In the genomic region with DNA sequence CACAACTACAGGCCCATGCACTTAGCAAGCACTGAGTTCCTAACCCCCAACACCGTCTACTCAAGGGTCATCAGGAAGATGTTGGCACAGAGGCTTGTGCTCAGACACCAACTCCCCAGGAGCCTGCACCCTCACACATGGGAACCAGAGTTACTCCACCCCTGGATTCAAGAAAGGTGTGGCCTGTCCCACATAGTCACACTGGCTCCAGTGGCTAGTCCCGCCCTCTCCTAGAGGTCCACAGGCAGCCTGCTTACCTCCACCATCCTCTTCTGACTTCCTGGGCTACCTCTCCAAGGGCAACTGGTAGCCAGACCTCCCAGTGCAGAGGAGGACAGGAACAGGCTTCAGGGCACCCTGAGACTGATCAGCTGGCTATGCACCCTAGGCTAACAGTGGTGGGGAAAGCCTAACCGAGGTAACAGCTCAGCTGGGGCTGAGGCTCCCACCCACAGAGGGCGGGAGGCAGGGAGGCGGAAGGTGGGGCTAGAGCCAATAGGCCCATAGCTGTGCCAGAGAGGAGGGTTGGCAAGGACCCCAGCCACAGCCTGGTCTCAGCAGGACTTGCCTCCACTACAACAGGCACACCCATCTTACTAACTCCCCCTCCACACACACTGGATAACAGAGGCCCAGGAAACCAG, we compare ENCODE assay signal across 9 mouse cellular contexts. TPM values are rescaled to one million over a fixed set of nuclear protein-coding genes. Genes with fewer than 3 reads are reported as not detected.
DNase-seq lines count a peak whose midpoint lies in the region; ATAC-seq and TF ChIP-seq lines count a peak whose summit lies in the region.
"Had no signal": no experiment of that assay in that cellular context is flagged by ENCODE, and none has a peak within 500 bp of the region (broad histone marks: within the 10 kb centered on the region; RNA-seq: fewer than 3 reads in every experiment).

No protein-coding gene starts in this region.

- no peak overlapping the region for H3K4me2 ChIP-seq in forebrain, embryonic 13.5 days
- H3K4me2 ChIP-seq in forebrain, embryonic 12.5 days = no peak overlapping the region
- H3K4me2 ChIP-seq in embryonic facial prominence, embryonic 15.5 days (replicated peaks) = no peak overlapping the region; the same call in 1 of the 2 replicates
- no peak overlapping the region for H3K4me2 ChIP-seq in heart, postnatal 0 days (ENCODE audit: low read depth, low read length)
- H3K4me2 ChIP-seq: neural tube, embryonic 12.5 days had no signal

- whole genome bisulfite sequencing in forebrain, embryonic 13.5 days = 77% methylated on average over 5 of the region's 5 CpGs
- WGBS in forebrain, embryonic 12.5 days = 82% methylated on average over 5 of the region's 5 CpGs
- WGBS in embryonic facial prominence, embryonic 15.5 days = 56% methylated on average over 5 of the region's 5 CpGs
- 64% methylated on average over 5 of the region's 5 CpGs for WGBS in heart, postnatal 0 days

- H3K9ac ChIP-seq in forebrain, embryonic 13.5 days = 0 out of 2 replicates have a peak overlapping the region, but pooled peaks have one; percentile 27
- H3K9ac ChIP-seq in forebrain, embryonic 12.5 days = no peak overlapping the region
- 0 out of 2 replicates have a peak overlapping the region, but pooled peaks have one; percentile 12 for H3K9ac ChIP-seq in embryonic facial prominence, embryonic 15.5 days
- no peak overlapping the region for H3K9ac ChIP-seq in heart, postnatal 0 days (replicated peaks; ENCODE audit: low read depth, low read length)

- TF ChIP-seq EP300 in heart, postnatal 0 days (IDR thresholded peaks at IDR 0.05; ENCODE audit: low read depth) = no peak

- ATAC-seq in forebrain, embryonic 13.5 days = peak; percentile 59; the same call in 1 of the 2 replicates
- no peak for ATAC-seq in forebrain, embryonic 12.5 days (ENCODE audit: low FRiP score)
- peak; percentile 75 for ATAC-seq in embryonic facial prominence, embryonic 15.5 days (ENCODE audit: insufficient number of reproducible peaks, low FRiP score, low TSS enrichment, low read depth)
- peak; percentile 47 for ATAC-seq in heart, postnatal 0 days (ENCODE audit: insufficient read depth, low read depth)

- no peaks in the 10 kb centered on the region for H3K9me3 ChIP-seq in forebrain, embryonic 13.5 days (replicated peaks)
- no peaks in the 10 kb centered on the region for H3K9me3 ChIP-seq in forebrain, embryonic 12.5 days
- H3K9me3 ChIP-seq in embryonic facial prominence, embryonic 15.5 days (replicated peaks) = no peaks in the 10 kb centered on the region
- no peaks in the 10 kb centered on the region for H3K9me3 ChIP-seq in heart, postnatal 0 days (replicated peaks; ENCODE audit: control insufficient read depth, low read length)
- H3K9me3 ChIP-seq: neural tube, embryonic 12.5 days had no signal

- H3K27ac ChIP-seq in forebrain, embryonic 13.5 days = no peak overlapping the region
- no peak overlapping the region for H3K27ac ChIP-seq in forebrain, embryonic 12.5 days
- peak overlapping the region; percentile 78 for H3K27ac ChIP-seq in embryonic facial prominence, embryonic 15.5 days (replicated peaks)
- H3K27ac ChIP-seq in heart, postnatal 0 days (ENCODE audit: low read depth) = no peak overlapping the region
- H3K27ac ChIP-seq: neural tube, embryonic 12.5 days had no signal

- no peak overlapping the region for H3K4me3 ChIP-seq in forebrain, embryonic 13.5 days
- H3K4me3 ChIP-seq in forebrain, embryonic 12.5 days (replicated peaks) = no peak overlapping the region
- H3K4me3 ChIP-seq in embryonic facial prominence, embryonic 15.5 days (replicated peaks) = no peak overlapping the region
- no peak overlapping the region for H3K4me3 ChIP-seq in heart, postnatal 0 days (ENCODE audit: low read depth, low read length)
- H3K4me3 ChIP-seq: neural tube, embryonic 12.5 days had no signal

- no peak for DNase-seq in heart, postnatal 0 days (ENCODE audit: low spot score)
- peak; percentile 68 to 79 for DNase-seq in kidney, postnatal 4 days
- DNase-seq in lung, postnatal 10 days = peak; percentile 91
- DNase-seq in natural killer cell, adult 2 months (ENCODE audit: low spot score in 2 of 2) = no peak
- no peak for DNase-seq in thymus, postnatal 10 days (ENCODE audit: low spot score in 2 of 2)

- no peak for TF ChIP-seq CTCF in heart, postnatal 0 days (IDR thresholded peaks at IDR 0.05; ENCODE audit: low read depth)

- no peaks in the 10 kb centered on the region for H3K36me3 ChIP-seq in forebrain, embryonic 13.5 days (ENCODE audit: poor library complexity, severe bottlenecking)
- H3K36me3 ChIP-seq in forebrain, embryonic 12.5 days (replicated peaks) = peaks cover 4% of the 10 kb centered on the region; the same call in 1 of the 2 replicates
- no peaks in the 10 kb centered on the region for H3K36me3 ChIP-seq in embryonic facial prominence, embryonic 15.5 days
- no peaks in the 10 kb centered on the region for H3K36me3 ChIP-seq in heart, postnatal 0 days (replicated peaks; ENCODE audit: control insufficient read depth, insufficient read depth, low read length)
- H3K36me3 ChIP-seq: neural tube, embryonic 12.5 days had no signal

- H3K27me3 ChIP-seq in forebrain, embryonic 13.5 days = no peaks in the 10 kb centered on the region
- no peaks in the 10 kb centered on the region for H3K27me3 ChIP-seq in forebrain, embryonic 12.5 days
- no peaks in the 10 kb centered on the region for H3K27me3 ChIP-seq in embryonic facial prominence, embryonic 15.5 days
- H3K27me3 ChIP-seq in heart, postnatal 0 days (ENCODE audit: control insufficient read depth, insufficient read depth, low read length) = no peaks in the 10 kb centered on the region
- H3K27me3 ChIP-seq: neural tube, embryonic 12.5 days had no signal

- H3K4me1 ChIP-seq in forebrain, embryonic 13.5 days = peaks cover 27% of the 10 kb centered on the region
- H3K4me1 ChIP-seq in forebrain, embryonic 12.5 days = peaks cover 23% of the 10 kb centered on the region
- H3K4me1 ChIP-seq in embryonic facial prominence, embryonic 15.5 days = peaks cover 64% of the 10 kb centered on the region
- H3K4me1 ChIP-seq in heart, postnatal 0 days (ENCODE audit: control insufficient read depth, insufficient read depth) = peaks cover 31% of the 10 kb centered on the region

RNA-seq across cellular contexts. Expression of a gene that starts 21.6 kb away (rescaled TPM):
- 20.0 and 20.5 TPM in 2 replicates for polyA plus RNA-seq in forebrain, embryonic 13.5 days (2015; fragmentation: Nextera tagmentation; extraction: Ambion mirVana)
- polyA plus RNA-seq in forebrain, embryonic 12.5 days (2016; fragmentation: Nextera tagmentation; extraction: Ambion mirVana) = 35.6 and 37.6 TPM in 2 replicates
- polyA plus RNA-seq in embryonic facial prominence, embryonic 15.5 days (2015; fragmentation: Nextera tagmentation; extraction: Ambion mirVana) = 32.8 and 34.1 TPM in 2 replicates
- total RNA-seq in heart, postnatal 0 days (2014; rRNA removed; ENCODE audit: low replicate concordance) = 37.0 and 53.5 TPM in 2 replicates
- polyA plus RNA-seq in heart, postnatal 0 days (2015; fragmentation: Nextera tagmentation; extraction: Ambion mirVana) = 12.3 and 12.4 TPM in 2 replicates

RNA-seq across cellular contexts. Expression of a gene that starts 21.6 kb away (rescaled TPM):
- 36.1 and 36.8 TPM in 2 replicates for polyA plus RNA-seq in forebrain, embryonic 13.5 days (2015; fragmentation: Nextera tagmentation; extraction: Ambion mirVana)
- 41.0 and 43.9 TPM in 2 replicates for polyA plus RNA-seq in forebrain, embryonic 12.5 days (2016; fragmentation: Nextera tagmentation; extraction: Ambion mirVana)
- 37.4 and 39.3 TPM in 2 replicates for polyA plus RNA-seq in embryonic facial prominence, embryonic 15.5 days (2015; fragmentation: Nextera tagmentation; extraction: Ambion mirVana)
- total RNA-seq in heart, postnatal 0 days (2014; rRNA removed; ENCODE audit: low replicate concordance) = 12.7 and 17.1 TPM in 2 replicates
- 11.3 and 12.0 TPM in 2 replicates for polyA plus RNA-seq in heart, postnatal 0 days (2015; fragmentation: Nextera tagmentation; extraction: Ambion mirVana)

RNA-seq across cellular contexts. Expression of a gene that starts 29.3 kb away (rescaled TPM):
- polyA plus RNA-seq in forebrain, embryonic 13.5 days (2015; fragmentation: Nextera tagmentation; extraction: Ambion mirVana) = not detected in 2 replicates
- not detected in 2 replicates for polyA plus RNA-seq in forebrain, embryonic 12.5 days (2016; fragmentation: Nextera tagmentation; extraction: Ambion mirVana)
- polyA plus RNA-seq in embryonic facial prominence, embryonic 15.5 days (2015; fragmentation: Nextera tagmentation; extraction: Ambion mirVana) = 2.6 and 4.6 TPM in 2 replicates
- not detected in 2 replicates for total RNA-seq in heart, postnatal 0 days (2014; rRNA removed; ENCODE audit: low replicate concordance)
- polyA plus RNA-seq in heart, postnatal 0 days (2015; fragmentation: Nextera tagmentation; extraction: Ambion mirVana) = not detected in 2 replicates
- polyA plus RNA-seq: neural tube, embryonic 12.5 days had no signal

RNA-seq across cellular contexts. Expression of a gene that starts 35.7 kb away (rescaled TPM):
- polyA plus RNA-seq in forebrain, embryonic 13.5 days (2015; fragmentation: Nextera tagmentation; extraction: Ambion mirVana) = not detected in 2 replicates
- not detected in 2 replicates for polyA plus RNA-seq in forebrain, embryonic 12.5 days (2016; fragmentation: Nextera tagmentation; extraction: Ambion mirVana)
- not detected in 2 replicates for polyA plus RNA-seq in embryonic facial prominence, embryonic 15.5 days (2015; fragmentation: Nextera tagmentation; extraction: Ambion mirVana)
- total RNA-seq in heart, postnatal 0 days (2014; rRNA removed; ENCODE audit: low replicate concordance) = not detected in 2 replicates
- polyA plus RNA-seq in heart, postnatal 0 days (2015; fragmentation: Nextera tagmentation; extraction: Ambion mirVana) = not detected in 2 replicates
- polyA plus RNA-seq: neural tube, embryonic 12.5 days had no signal

RNA-seq across cellular contexts. Expression of a gene that starts 53.8 kb away (rescaled TPM):
- polyA plus RNA-seq in forebrain, embryonic 13.5 days (2015; fragmentation: Nextera tagmentation; extraction: Ambion mirVana) = not detected in 2 replicates
- polyA plus RNA-seq in forebrain, embryonic 12.5 days (2016; fragmentation: Nextera tagmentation; extraction: Ambion mirVana) = not detected in 2 replicates
- polyA plus RNA-seq in embryonic facial prominence, embryonic 15.5 days (2015; fragmentation: Nextera tagmentation; extraction: Ambion mirVana) = not detected in 2 replicates
- total RNA-seq in heart, postnatal 0 days (2014; rRNA removed; ENCODE audit: low replicate concordance) = not detected in 2 replicates
- not detected in 2 replicates for polyA plus RNA-seq in heart, postnatal 0 days (2015; fragmentation: Nextera tagmentation; extraction: Ambion mirVana)
- polyA plus RNA-seq: neural tube, embryonic 12.5 days had no signal

Comparison
In these comparisons a context has a peak if more than half of its experiments do, and no peak if none do; other contexts are left out.
1. H3K9ac ChIP-seq: peak in forebrain, embryonic 13.5 days (single experiment) and embryonic facial prominence, embryonic 15.5 days (single experiment); none in forebrain, embryonic 12.5 days (single experiment) and heart, postnatal 0 days (single experiment).
2. DNase-seq: peak in kidney, postnatal 4 days (2 of 2) and lung, postnatal 10 days (single experiment); none in heart, postnatal 0 days (single experiment), natural killer cell, adult 2 months (0 of 2) and thymus, postnatal 10 days (0 of 2).